Mouse (Mus musculus) small intestine, adult 2 months (tissue): ENCODE results near the gene Camta1. TPM values are rescaled to one million over a fixed set of nuclear protein-coding genes. Genes with fewer than 3 reads are reported as not detected.

ENCODE experiments used
- H3K27ac ChIP-seq: fragments of 200-500 bp; 2 replicates; pipeline ENCODE4 v1.5.1; 2012; ENCODE audit warnings: low read depth, low read length, control low read depth, inconsistent platforms; ENCODE audit not compliant: insufficient read depth
- H3K27me3 ChIP-seq: fragments of 200-500 bp; 2 replicates; pipeline ENCODE4 v1.6.1; 2012; ENCODE audit warnings: mild to moderate bottlenecking, moderate library complexity, low read length, inconsistent platforms; ENCODE audit not compliant: control insufficient read depth, insufficient read depth
- H3K36me3 ChIP-seq: fragments of 200-500 bp; 2 replicates; pipeline ENCODE4 v1.6.1; 2012; ENCODE audit warnings: mild to moderate bottlenecking, low read length, control low read depth, inconsistent platforms; ENCODE audit not compliant: control insufficient read depth, insufficient read depth
- H3K4me1 ChIP-seq: fragments of 200-500 bp; 2 replicates; pipeline ENCODE4 v1.6.1; 2012; ENCODE audit warnings: low read length, inconsistent platforms, mixed read lengths; ENCODE audit not compliant: control insufficient read depth, insufficient read depth, insufficient read length
- H3K4me3 ChIP-seq: fragments of 200-500 bp; 2 replicates; pipeline ENCODE4 v1.5.1; 2012; ENCODE audit warnings: low read depth, mild to moderate bottlenecking, control low read depth, inconsistent platforms, low read length, moderate library complexity
- CTCF ChIP-seq: fragments of 200-500 bp; IDR thresholded peaks from 2 replicates; pipeline ENCODE4 v1.5.1; 2012; ENCODE audit warnings: low read depth, mild to moderate bottlenecking, control low read depth, inconsistent platforms, low read length, moderate library complexity, mixed read lengths; ENCODE audit not compliant: insufficient replicate concordance, insufficient read length; ENCODE audit errors: extremely low read depth
- POLR2A ChIP-seq: fragments of 200-500 bp; IDR thresholded peaks from 2 replicates; pipeline ENCODE4 v1.6.1; 2012; ENCODE audit warnings: low read depth, mild to moderate bottlenecking, control low read depth, inconsistent platforms, low read length, moderate library complexity
- WGBS: fragments of 180-500 bp; shearing (Covaris S2); methylation state at CpG from one replicate; pipeline ENCODE4 v1.1.7; 2018; 5-methylcytosine and 5-hydroxymethylcytosine counted together
- polyA plus RNA-seq: library from polyadenylated mRNA; depleted of rRNA; stranded (reverse); fragments of >200 nt; gene quantifications from 2 replicates; pipeline ENCODE4 v1.2.3, GENCODE M21; 2012

The Camta1 gene
- polyA plus RNA-seq, 1 experiment = 2.2 TPM

GRCm38 (mm10) chr4:151569586-151569985 is 292.1 kb downstream of the Camta1 start:
- no peak overlapping the region for H3K4me3 ChIP-seq
- no peak for TF ChIP-seq CTCF
- TF ChIP-seq POLR2A = no peak
- H3K27me3 ChIP-seq = no peaks in the 10 kb centered on the region
- H3K4me1 ChIP-seq = no peaks in the 10 kb centered on the region
- H3K27ac ChIP-seq = no peak overlapping the region
- 72% methylated on average over 3 of the region's 3 CpGs for WGBS
- no peaks in the 10 kb centered on the region for H3K36me3 ChIP-seq

DNA sequence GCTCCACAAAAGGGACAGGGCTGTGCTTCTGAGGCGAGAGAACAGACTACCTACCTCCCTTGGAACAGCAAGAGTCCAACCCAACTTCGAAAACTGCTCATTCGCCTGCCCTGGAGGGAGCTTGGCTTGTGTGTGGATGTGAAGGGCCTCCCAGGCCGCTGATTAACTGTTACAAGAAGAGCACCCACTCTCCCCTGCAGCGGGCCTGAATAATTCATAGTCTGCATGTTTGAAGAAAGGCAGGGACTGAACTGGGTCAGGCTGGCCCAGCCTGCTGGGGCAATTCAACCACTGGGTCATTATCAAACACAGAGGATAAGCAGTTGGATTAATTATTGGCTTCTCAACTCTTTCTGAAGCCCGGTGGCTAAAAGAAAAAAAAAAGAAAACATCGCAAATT is 292.8 kb downstream of the Camta1 start:
- 54% methylated on average over 7 of the region's 7 CpGs for WGBS
- no peaks in the 10 kb centered on the region for H3K4me1 ChIP-seq

DNA sequence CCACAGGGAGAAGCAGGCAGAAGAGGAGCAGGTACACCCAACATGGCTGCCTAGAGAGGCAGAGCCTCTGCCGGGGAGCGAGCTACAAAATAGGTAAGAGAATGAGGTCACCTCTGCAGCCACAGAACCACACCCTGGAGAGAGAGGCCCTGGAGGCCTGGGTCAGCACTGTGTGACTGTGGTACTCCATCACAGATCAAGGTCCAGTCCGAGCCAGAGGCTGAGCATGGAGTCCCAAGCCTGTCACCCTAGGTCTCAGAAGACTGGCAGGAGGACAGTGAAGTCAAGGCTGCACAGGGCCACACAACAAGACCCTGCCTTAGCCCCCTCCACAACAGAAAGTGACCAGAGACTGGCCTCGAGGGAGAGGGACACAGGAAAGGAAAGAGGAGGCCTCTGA is 294.6 kb downstream of the Camta1 start:
- Histone ChIP-seq H3K36me3 (no peaks in the 10 kb centered on the region), H3K27ac (no peak overlapping the region), H3K27me3 (no peaks in the 10 kb centered on the region), H3K4me3 (no peak overlapping the region), H3K4me1 (no peaks in the 10 kb centered on the region)
- 46% methylated on average over 4 of the region's 4 CpGs for WGBS
- TF ChIP-seq POLR2A (no peak), CTCF (no peak)

More for the DNA sequence above, 292.8 kb downstream of the Camta1 start:
- TF ChIP-seq POLR2A = no peak
- TF ChIP-seq CTCF = no peak
- no peaks in the 10 kb centered on the region for H3K36me3 ChIP-seq
- H3K27me3 ChIP-seq = no peaks in the 10 kb centered on the region
- H3K4me3 ChIP-seq = no peak overlapping the region
- no peak overlapping the region for H3K27ac ChIP-seq

GRCm38 (mm10) chr4:151555505-151555904 is 306.2 kb downstream of the Camta1 start:
- Histone ChIP-seq H3K27me3 (no peaks in the 10 kb centered on the region), H3K27ac (no peak overlapping the region), H3K4me3 (no peak overlapping the region), H3K4me1 (no peaks in the 10 kb centered on the region), H3K36me3 (no peaks in the 10 kb centered on the region)
- 72% methylated on average over 9 of the region's 9 CpGs for WGBS
- no peak for TF ChIP-seq POLR2A
- no peak for TF ChIP-seq CTCF

DNA sequence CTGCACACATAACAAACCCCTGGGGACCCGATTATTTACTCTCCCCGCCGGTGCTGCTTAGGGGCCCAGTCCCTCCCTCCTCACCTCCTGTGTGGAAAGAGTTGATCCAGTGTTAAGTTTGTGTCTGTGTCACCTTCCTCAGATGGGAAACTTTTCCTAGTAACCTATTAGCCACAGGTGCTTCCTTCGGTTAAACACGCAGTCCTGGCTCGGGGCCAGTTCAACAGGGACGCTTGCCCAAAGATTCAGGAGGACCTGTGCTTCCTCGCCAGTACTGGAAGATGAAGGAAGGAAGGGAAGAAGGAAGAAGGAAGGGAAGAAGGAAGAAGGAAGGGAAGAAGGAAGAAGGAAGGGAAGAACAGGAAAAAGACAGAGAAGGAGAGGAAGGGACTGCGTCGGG is 312.2 kb downstream of the Camta1 start:
- H3K27me3 ChIP-seq = no peaks in the 10 kb centered on the region
- H3K36me3 ChIP-seq = no peaks in the 10 kb centered on the region
- WGBS = 30% methylated on average over 10 of the region's 10 CpGs
- H3K4me1 ChIP-seq = no peaks in the 10 kb centered on the region
- H3K27ac ChIP-seq = no peak overlapping the region
- no peak for TF ChIP-seq POLR2A
- TF ChIP-seq CTCF = no peak
- no peak overlapping the region for H3K4me3 ChIP-seq

- H3K36me3 ChIP-seq = no peaks in the 10 kb centered on the region
- no peak for TF ChIP-seq POLR2A
- no peaks in the 10 kb centered on the region for H3K27me3 ChIP-seq
- H3K4me1 ChIP-seq = no peaks in the 10 kb centered on the region
- H3K27ac ChIP-seq = no peak overlapping the region
- no peak overlapping the region for H3K4me3 ChIP-seq
- 67% methylated on average over 3 of the region's 3 CpGs for WGBS
Measured at GRCm38 (mm10) chr4:151545452-151545851, 316.2 kb downstream of the Camta1 start.

DNA sequence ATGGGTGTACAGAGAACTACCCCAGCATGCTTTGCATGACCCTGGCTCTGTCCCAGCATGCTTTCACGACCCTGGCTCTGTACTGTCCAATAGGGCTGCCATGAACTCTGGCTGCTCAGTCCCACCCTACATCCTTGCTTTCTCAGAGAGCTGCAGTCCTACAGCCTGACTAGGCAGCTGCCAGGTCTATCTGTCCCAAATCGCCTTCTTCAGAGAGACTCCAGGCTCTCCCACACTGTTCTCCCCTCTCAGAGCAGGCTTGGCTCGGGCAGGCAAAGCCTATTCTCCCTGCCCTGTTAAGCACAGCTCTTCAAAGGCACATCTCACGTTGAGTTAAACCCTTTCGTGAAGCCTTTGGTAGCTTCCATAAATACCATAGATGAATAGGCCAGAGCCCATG is 317.5 kb downstream of the Camta1 start:
- H3K4me1 ChIP-seq = no peaks in the 10 kb centered on the region
- H3K4me3 ChIP-seq = no peak overlapping the region
- no peak overlapping the region for H3K27ac ChIP-seq
- H3K27me3 ChIP-seq = no peaks in the 10 kb centered on the region
- WGBS = 55% methylated on average over 5 of the region's 5 CpGs
- no peaks in the 10 kb centered on the region for H3K36me3 ChIP-seq
- TF ChIP-seq CTCF (no peak), POLR2A (no peak)

- WGBS = 70% methylated on average over 6 of the region's 6 CpGs
- Histone ChIP-seq H3K4me3 (no peak overlapping the region), H3K27ac (no peak overlapping the region), H3K27me3 (no peaks in the 10 kb centered on the region), H3K36me3 (no peaks in the 10 kb centered on the region), H3K4me1 (no peaks in the 10 kb centered on the region)
- TF ChIP-seq CTCF = no peak
- no peak for TF ChIP-seq POLR2A
Measured at GRCm38 (mm10) chr4:151540546-151540945, 321.1 kb downstream of the Camta1 start.
